In the genomic region with DNA sequence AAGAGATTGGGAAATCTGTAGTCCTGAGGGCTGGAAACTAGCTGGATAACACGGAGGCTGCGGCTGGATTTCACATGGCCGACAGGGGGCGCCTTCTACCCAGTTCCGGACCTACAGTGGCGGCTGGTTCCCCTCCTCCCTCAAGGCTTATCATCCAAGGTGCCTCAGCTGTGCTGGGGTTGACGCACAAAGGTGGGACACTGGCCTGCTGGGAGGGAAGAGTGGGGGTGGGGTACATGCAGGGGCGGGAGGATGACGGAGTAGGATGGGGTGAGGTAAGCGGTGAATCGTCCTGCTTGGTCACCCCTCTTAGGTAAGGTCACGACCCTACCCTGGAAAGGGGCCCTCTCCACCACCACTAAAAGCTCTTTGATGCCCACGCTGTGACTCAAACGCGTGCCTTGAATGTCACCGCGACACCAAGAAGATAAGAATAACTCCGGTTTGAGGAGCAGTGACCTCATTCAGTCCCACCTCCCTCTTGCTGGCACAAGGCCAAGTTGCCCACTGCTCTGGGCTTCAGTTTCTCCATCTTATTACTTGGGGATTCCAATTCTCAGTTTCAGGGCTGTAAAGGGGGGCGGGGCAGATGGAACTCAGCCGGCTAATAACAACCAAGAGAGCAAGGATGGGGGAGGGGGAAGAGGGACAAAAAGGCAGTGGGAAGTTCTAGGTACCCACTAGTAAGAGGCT, we compare ENCODE assay signal across 8 mouse cellular contexts. TPM values are rescaled to one million over a fixed set of nuclear protein-coding genes. Genes with fewer than 3 reads are reported as not detected.
DNase-seq lines count a peak whose midpoint lies in the region; ATAC-seq and TF ChIP-seq lines count a peak whose summit lies in the region.

No protein-coding gene starts in this region.

- dilution Hi-C loops in CH12.LX (cut with MboI; ENCODE audit: extremely low pct_ligation_motif_present, extremely low pct_unique_long_range_greater_than_20kb, low sequenced_read_pairs): no loop called here

- intact Hi-C loops in heart, postnatal 36 days (cut with DNase I): loop anchor here (5.0 kb wide), 1 partner anchor 244 kb away; no protein-coding TSS in a partner anchor

- in situ Hi-C loops in CH12.LX (cut with MboI; ENCODE audit: low pct_ligation_motif_present, low pct_unique_long_range_greater_than_20kb, low sequenced_read_pairs): loop anchor here (5.0 kb wide), 3 partner anchors 54 to 334 kb away; no protein-coding TSS in a partner anchor

- peak overlapping the region in 1 of 3 experiments; percentile 37 for H3K4me3 ChIP-seq in CH12.LX (replicated peaks in 1 of 3; ENCODE audit: low read depth in 2 of 3, low read length in 2 of 3, poor library complexity in 1 of 3)
- H3K4me3 ChIP-seq in forebrain, embryonic 16.5 days (replicated peaks; ENCODE audit: low read length): no peak overlapping the region
- no peak overlapping the region; the same call in 1 of the 2 replicates for H3K4me3 ChIP-seq in layer of hippocampus, adult 2 months
- H3K4me3 ChIP-seq in lung, adult 2 months (replicated peaks; ENCODE audit: extremely low read depth, low read depth, low read length): no peak overlapping the region

- no peaks in the 10 kb centered on the region for H3K79me2 ChIP-seq in CH12.LX (replicated peaks; ENCODE audit: control insufficient read depth, extremely low read depth, insufficient read depth, poor library complexity, severe bottlenecking)

- peaks cover 18 to 30% of the 10 kb centered on the region in 2 experiments for H3K4me1 ChIP-seq in CH12.LX (ENCODE audit: control insufficient read depth in 1 of 2, insufficient read depth in 2 of 2)
- peaks cover 14% of the 10 kb centered on the region for H3K4me1 ChIP-seq in forebrain, embryonic 16.5 days (replicated peaks; ENCODE audit: control insufficient read depth, insufficient read depth, low read length)
- no peaks in the 10 kb centered on the region for H3K4me1 ChIP-seq in lung, adult 2 months (ENCODE audit: control insufficient read depth, insufficient read depth, low read length)

- TF ChIP-seq EP300 in CH12.LX (IDR thresholded peaks at IDR 0.05; ENCODE audit: low read length): no peak; the same call in 1 of the 2 replicates

- 2% methylated on average over 20 of the region's 20 CpGs for WGBS in forebrain, embryonic 16.5 days
- 5% methylated on average over 20 of the region's 20 CpGs for WGBS in lung, adult 2 months

- peaks cover 4% of the 10 kb centered on the region for H3K9me3 ChIP-seq in CH12.LX (replicated peaks; ENCODE audit: low read length)
- H3K9me3 ChIP-seq in forebrain, embryonic 16.5 days (ENCODE audit: control insufficient read depth, low read length): no peaks in the 10 kb centered on the region

- peak overlapping the region; percentile 30; the same call in 1 of the 2 replicates for H3K9ac ChIP-seq in CH12.LX (ENCODE audit: insufficient read depth, low read depth)
- H3K9ac ChIP-seq in forebrain, embryonic 16.5 days (replicated peaks; ENCODE audit: low read depth, low read length): no peak overlapping the region

- peak; percentile 89 for TF ChIP-seq RAD21 in CH12.LX (IDR thresholded peaks at IDR 0.05; ENCODE audit: low read depth, low read length)

- ATAC-seq in forebrain, embryonic 16.5 days: peak; percentile 72
- peak; percentile 83 for ATAC-seq in neutrophil, adult 5-6 weeks (ENCODE audit: extremely low read depth, insufficient number of reproducible peaks, low FRiP score, poor library complexity, severe bottlenecking)

- no peak; the same call in 1 of the 2 replicates for TF ChIP-seq POLR2A in CH12.LX (IDR thresholded peaks at IDR 0.05; ENCODE audit: low read depth, low read length)
- no peak for TF ChIP-seq POLR2A in lung, adult 2 months (IDR thresholded peaks at IDR 0.05; ENCODE audit: borderline replicate concordance, extremely low read depth, low read depth, low read length)

- peak overlapping the region; percentile 61 for H3K27ac ChIP-seq in CH12.LX (ENCODE audit: insufficient read depth, low read depth)
- H3K27ac ChIP-seq in forebrain, embryonic 16.5 days (ENCODE audit: low read length): no peak overlapping the region
- no peak overlapping the region for H3K27ac ChIP-seq in layer of hippocampus, adult 2 months

- H3K27me3 ChIP-seq in CH12.LX (replicated peaks): no peaks in the 10 kb centered on the region
- H3K27me3 ChIP-seq in forebrain, embryonic 16.5 days (replicated peaks; ENCODE audit: control insufficient read depth, insufficient read depth, low read length): no peaks in the 10 kb centered on the region

- TF ChIP-seq CTCF in CH12.LX (conservative IDR thresholded peaks at IDR 0.05 in 1 of 2, IDR thresholded peaks at IDR 0.05 in 1 of 2; ENCODE audit: low read depth in 2 of 2, low read length in 2 of 2): peak; percentile 72 to 89
- peak; percentile 83 for TF ChIP-seq CTCF in layer of hippocampus, adult 2 months (conservative IDR thresholded peaks at IDR 0.05)
- TF ChIP-seq CTCF in lung, adult 2 months (IDR thresholded peaks at IDR 0.05; ENCODE audit: insufficient read depth, low read length): peak; percentile 68

- H3K36me3 ChIP-seq in CH12.LX (replicated peaks in 1 of 2; ENCODE audit: control insufficient read depth in 1 of 2, insufficient read depth in 1 of 2, low read length in 1 of 2): no peaks in the 10 kb centered on the region
- no peaks in the 10 kb centered on the region for H3K36me3 ChIP-seq in forebrain, embryonic 16.5 days (ENCODE audit: control insufficient read depth, insufficient read depth)

- DNase-seq in CH12.LX (ENCODE audit: extremely low read depth): peak; percentile 86
- DNase-seq in c-Kit-positive CD71-positive TER-119-positive erythroid progenitor cells, embryonic 14.5 days (ENCODE audit: low spot score): peak; percentile 50
- DNase-seq in heart, postnatal 36 days: peak; percentile 81 to 87
- peak; percentile 65 to 84 for DNase-seq in layer of hippocampus, adult 2 months (ENCODE audit: low spot score in 2 of 2)
- DNase-seq in lung, adult 2 months: peak; percentile 79
- DNase-seq in thymus, adult 18-20 months: peak; percentile 55

- H3K4me2 ChIP-seq in CH12.LX (ENCODE audit: insufficient read depth, low read depth, poor library complexity, severe bottlenecking): peak overlapping the region; percentile 81
- peak overlapping the region; percentile 32 for H3K4me2 ChIP-seq in forebrain, embryonic 16.5 days (ENCODE audit: low read length)

TF ChIP-seq in CH12.LX, 34 proteins besides CTCF, POLR2A, EP300 and RAD21 (continues in another document):
- TF ChIP-seq USF2 (conservative IDR thresholded peaks at IDR 0.05; ENCODE audit: low read depth, low read length) (no peak), TBP (conservative IDR thresholded peaks at IDR 0.05; ENCODE audit: low read depth, low read length) (no peak), MAZ (IDR thresholded peaks at IDR 0.05; ENCODE audit: low read depth, low read length) (peak; percentile 59; the same call in 1 of the 2 replicates), NELFE (IDR thresholded peaks at IDR 0.05; ENCODE audit: low read depth, low read length) (peak; percentile 23; the same call in 1 of the 2 replicates), GABPA (IDR thresholded peaks at IDR 0.05; ENCODE audit: insufficient replicate concordance, low read depth, low read length) (no peak), BHLHE40 (IDR thresholded peaks at IDR 0.05; ENCODE audit: low read depth, low read length) (peak; percentile 83), MEF2A (IDR thresholded peaks at IDR 0.05; ENCODE audit: borderline replicate concordance, low read depth, low read length) (no peak), CHD2 (IDR thresholded peaks at IDR 0.05; ENCODE audit: low read length) (peak; percentile 86), MXI1 (IDR thresholded peaks at IDR 0.05; ENCODE audit: low read depth, low read length) (0 out of 2 replicates have a peak, but pooled peaks have one; percentile 35), NRF1 (IDR thresholded peaks at IDR 0.05; ENCODE audit: low read depth, low read length) (no peak), ZNF384 (IDR thresholded peaks at IDR 0.05; ENCODE audit: low read depth, low read length) (no peak), ETS1 (conservative IDR thresholded peaks at IDR 0.05; ENCODE audit: low read depth, low read length) (peak; percentile 69; the same call in 1 of the 2 replicates), CHD1 (IDR thresholded peaks at IDR 0.05; ENCODE audit: low read depth, low read length) (no peak), ELF1 (IDR thresholded peaks at IDR 0.05; ENCODE audit: low read depth, low read length) (peak; percentile 50), MAX (IDR thresholded peaks at IDR 0.05; ENCODE audit: low read length) (no peak), KAT2A (IDR thresholded peaks at IDR 0.05; ENCODE audit: insufficient replicate concordance, low read length) (no peak), POLR2AphosphoS2 (IDR thresholded peaks at IDR 0.05; ENCODE audit: low read depth, low read length) (no peak), RCOR1 (conservative IDR thresholded peaks at IDR 0.05; ENCODE audit: low read depth, low read length) (no peak), MAFK (IDR thresholded peaks at IDR 0.05; ENCODE audit: insufficient replicate concordance, low read length) (no peak)

RNA-seq across cellular contexts. Expression of a gene that starts 15.9 kb away (rescaled TPM):
- 0.17 and 0.51 TPM in 2 replicates for total RNA-seq in CH12.LX (2012; rRNA removed)
- not detected in 2 replicates for total RNA-seq in CH12.LX (2014; rRNA removed)
- polyA plus RNA-seq in CH12.LX (2012; ENCODE audit: insufficient read length, low read depth): not detected in 2 replicates
- polyA plus RNA-seq in forebrain, embryonic 16.5 days (2015; fragmentation: Nextera tagmentation; extraction: Ambion mirVana): not detected in 2 replicates
- not detected for total RNA-seq in heart, postnatal 36 days (2021)
- total RNA-seq in layer of hippocampus, adult 2 months (2021): under 1 TPM; 0.49 to 0.66 TPM
- 2.5 and 2.9 TPM in 2 replicates for polyA plus RNA-seq in lung, adult 2 months (2012; rRNA removed)
- 1.0 TPM in 1 of 2 replicates, not detected in the other for total RNA-seq in neutrophil, adult 5-6 weeks (2017)

RNA-seq across cellular contexts. Expression of a gene that starts 34.8 kb away (rescaled TPM):
- total RNA-seq in CH12.LX (2012; rRNA removed) (141 and 183 TPM in 2 replicates), CH12.LX (2014; rRNA removed) (269 and 286 TPM in 2 replicates)
- polyA plus RNA-seq in CH12.LX (2012; ENCODE audit: insufficient read length, low read depth): 316 and 391 TPM in 2 replicates
- polyA plus RNA-seq in forebrain, embryonic 16.5 days (2015; fragmentation: Nextera tagmentation; extraction: Ambion mirVana): 266 and 267 TPM in 2 replicates
- 10 to 100 TPM; 69.0 to 71.9 TPM for total RNA-seq in heart, postnatal 36 days (2021)
- 100 to 1,000 TPM; 125 to 131 TPM for total RNA-seq in layer of hippocampus, adult 2 months (2021)
- 35.1 and 49.0 TPM in 2 replicates for polyA plus RNA-seq in lung, adult 2 months (2012; rRNA removed)
- total RNA-seq in neutrophil, adult 5-6 weeks (2017): 84.4 and 96.3 TPM in 2 replicates

RNA-seq across cellular contexts. Expression of a gene that starts 56.4 kb away (rescaled TPM):
- total RNA-seq in CH12.LX (2012; rRNA removed) (1.4 and 1.5 TPM in 2 replicates), CH12.LX (2014; rRNA removed) (1.2 and 1.3 TPM in 2 replicates)
- 1.9 and 3.0 TPM in 2 replicates for polyA plus RNA-seq in CH12.LX (2012; ENCODE audit: insufficient read length, low read depth)
- polyA plus RNA-seq in forebrain, embryonic 16.5 days (2015; fragmentation: Nextera tagmentation; extraction: Ambion mirVana): 8.7 and 12.9 TPM in 2 replicates
- total RNA-seq in heart, postnatal 36 days (2021): 1 to 10 TPM; 3.0 to 3.6 TPM
- 10 to 100 TPM; 60.7 to 62.4 TPM for total RNA-seq in layer of hippocampus, adult 2 months (2021)
- polyA plus RNA-seq in lung, adult 2 months (2012; rRNA removed): 5.5 and 6.3 TPM in 2 replicates
- not detected in 2 replicates for total RNA-seq in neutrophil, adult 5-6 weeks (2017)

Comparison
In these comparisons a context has a peak if more than half of its experiments do, and no peak if none do; other contexts are left out.
1. RNA of a gene that starts 56.4 kb away (total RNA-seq): 60.7 to 62.4 TPM in layer of hippocampus, adult 2 months; 3.0 to 3.6 TPM in heart, postnatal 36 days, 1.2 to 1.5 TPM in CH12.LX and not detected in neutrophil, adult 5-6 weeks; every median in the first group is over 10 times any median in the second.
2. Peak in every context shown above with its lines, with median percentiles within 50 percentile points of each other: DNase-seq and CTCF ChIP-seq.